Mouse (Mus musculus) ES-E14 (cell line): Measurements from ENCODE around the gene Atp2b4.

Source experiments
- HCFC1 ChIP-seq: IDR thresholded peaks from 2 replicates; pipeline ENCODE4 v1.6.1; 2012; ENCODE audit warnings: low read length, inconsistent platforms, borderline replicate concordance; ENCODE audit not compliant: insufficient read depth
- MAFK ChIP-seq: IDR thresholded peaks from 2 replicates; pipeline ENCODE4 v1.6.1; 2014; ENCODE audit warnings: mild to moderate bottlenecking, low read depth, low read length, inconsistent platforms; ENCODE audit not compliant: insufficient read depth
- ZC3H11A ChIP-seq: IDR thresholded peaks from 2 replicates; pipeline ENCODE4 v1.6.1; 2012; ENCODE audit warnings: low read depth, mild to moderate bottlenecking, inconsistent platforms, low read length, borderline replicate concordance
- ZNF384 ChIP-seq: IDR thresholded peaks from 2 replicates; pipeline ENCODE4 v1.6.1; 2012; ENCODE audit warnings: low read depth, low read length, inconsistent platforms

- TF ChIP-seq ZNF384 = no peak
- TF ChIP-seq HCFC1 = no peak
- TF ChIP-seq MAFK = no peak
- TF ChIP-seq ZC3H11A = no peak
Observed at GRCm38 (mm10) chr1:133732814-133733213, 68.0 kb downstream of the Atp2b4 start.
